Mouse (Mus musculus) liver, adult 2 months (tissue): Measurements from ENCODE around the gene Atp6v1b1.

Source experiments
- CTCF ChIP-seq: fragments of 200-500 bp; IDR thresholded peaks from 2 replicates; pipeline ENCODE4 v1.5.1; 2011; ENCODE audit warnings: low read depth, low read length, control low read depth
- POLR2A ChIP-seq: fragments of 200-500 bp; IDR thresholded peaks from 2 replicates; pipeline ENCODE4 v1.6.1; 2011; ENCODE audit warnings: low read length, control low read depth; ENCODE audit not compliant: insufficient read depth; ENCODE audit errors: extremely low read depth

DNA sequence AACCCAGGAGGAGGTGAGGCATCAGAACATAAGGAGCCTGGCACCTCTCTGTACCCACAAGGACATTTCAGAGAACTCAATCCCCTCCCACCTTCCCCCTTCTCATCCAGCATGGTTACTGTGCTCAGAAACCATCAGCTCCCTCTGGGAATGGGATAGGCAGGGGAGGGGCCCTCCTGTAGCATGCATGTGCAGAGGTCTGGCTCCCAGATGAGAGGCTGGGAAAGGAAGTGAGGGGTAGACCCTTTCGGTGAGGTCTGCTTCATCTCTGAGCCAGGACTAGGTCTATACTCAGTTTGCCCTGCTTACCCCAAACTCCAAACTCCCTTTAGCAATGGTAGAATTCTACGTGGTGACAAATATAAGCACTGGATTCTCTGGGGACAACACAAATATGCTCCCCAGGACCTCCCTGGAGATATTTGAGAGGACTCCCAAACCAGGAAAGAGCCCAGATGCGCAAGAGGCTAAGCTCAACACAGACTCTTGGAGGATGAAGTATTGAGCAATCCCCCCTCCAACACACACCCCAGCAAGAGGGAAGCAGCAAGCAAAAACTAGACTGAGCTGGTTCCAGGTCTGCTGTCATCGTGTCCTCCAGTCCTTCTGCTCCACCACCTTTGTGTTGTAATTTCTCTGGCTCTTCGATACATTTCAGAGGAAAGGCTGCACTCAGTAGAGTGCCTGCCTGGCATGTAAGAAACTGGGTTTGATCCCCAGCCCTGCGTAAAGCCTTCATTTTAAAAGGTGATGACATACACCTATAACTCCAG is 34.9 kb upstream of the Atp6v1b1 start:
- TF ChIP-seq CTCF (no peak), POLR2A (no peak)
